In genomic region chr6:95997741-95998140, GRCm38 (mm10) we compare ENCODE assay signal across 20 mouse cellular contexts.
"Had no signal": no experiment of that assay in that cellular context is flagged by ENCODE, and none has a peak within 500 bp of the region (broad histone marks: within the 10 kb centered on the region; RNA-seq: fewer than 3 reads in every experiment).

No protein-coding gene starts in this region.

- H3K4me3 ChIP-seq: midbrain, embryonic 10.5 days; midbrain, embryonic 12.5 days; myocyte; neural tube, embryonic 13.5 days; neural tube, embryonic 15.5 days; stomach, embryonic 15.5 days had no signal

- DNase-seq: lung, adult 2 months; lung, postnatal 4 days; midbrain, embryonic 14.5 days; retina, postnatal 1 day; right cerebral cortex, adult 18-20 months; right cerebral cortex, postnatal 25 days; right cerebral cortex, postnatal 4 days; spleen, adult 18-20 months; thymus, adult 2 months; thymus, postnatal 25 days; thymus, postnatal 4 days had no signal

- H3K4me2 ChIP-seq: liver, embryonic 11.5 days; midbrain, embryonic 12.5 days; neural tube, embryonic 13.5 days; neural tube, embryonic 15.5 days; stomach, embryonic 15.5 days had no signal

- H3K9ac ChIP-seq: liver, embryonic 14.5 days; midbrain, embryonic 12.5 days; neural tube, embryonic 13.5 days; neural tube, embryonic 15.5 days; stomach, embryonic 15.5 days had no signal

- H3K27me3 ChIP-seq: midbrain, embryonic 12.5 days; neural tube, embryonic 13.5 days; neural tube, embryonic 15.5 days; stomach, embryonic 15.5 days had no signal

- H3K9me3 ChIP-seq: midbrain, embryonic 10.5 days; midbrain, embryonic 12.5 days; neural tube, embryonic 13.5 days; neural tube, embryonic 15.5 days; stomach, embryonic 15.5 days had no signal

- H3K4me1 ChIP-seq: midbrain, embryonic 10.5 days; midbrain, embryonic 12.5 days; stomach, embryonic 15.5 days had no signal

- H3K27ac ChIP-seq: liver, embryonic 14.5 days; midbrain, embryonic 10.5 days; midbrain, embryonic 12.5 days; neural tube, embryonic 13.5 days; neural tube, embryonic 15.5 days; stomach, embryonic 15.5 days had no signal

- H3K36me3 ChIP-seq: midbrain, embryonic 10.5 days; midbrain, embryonic 12.5 days; neural tube, embryonic 13.5 days; neural tube, embryonic 15.5 days; stomach, embryonic 15.5 days had no signal

- ATAC-seq: midbrain, embryonic 16.5 days had no signal
